ENCODE assay signal across 10 mouse cellular contexts in genomic region chr10:14734285-14734684, GRCm38 (mm10). TPM values are rescaled to one million over a fixed set of nuclear protein-coding genes. Genes with fewer than 3 reads are reported as not detected.
DNase-seq lines count a peak whose midpoint lies in the region; ATAC-seq lines count a peak whose summit lies in the region.
"Had no signal": no experiment of that assay in that cellular context is flagged by ENCODE, and none has a peak within 500 bp of the region (broad histone marks: within the 10 kb centered on the region; RNA-seq: fewer than 3 reads in every experiment).

No protein-coding gene starts in this region.

- 4% methylated on average over 2 of the region's 2 CpGs for WGBS in hindbrain, embryonic 14.5 days
- 12% methylated on average over 2 of the region's 2 CpGs for WGBS in hindbrain, embryonic 16.5 days
- WGBS in forebrain, embryonic 16.5 days, result 8% methylated on average over 2 of the region's 2 CpGs

- H3K27ac ChIP-seq in hindbrain, embryonic 14.5 days, result no peak overlapping the region
- H3K27ac ChIP-seq in hindbrain, embryonic 16.5 days (ENCODE audit: low read depth, low read length), result no peak overlapping the region
- no peak overlapping the region for H3K27ac ChIP-seq in forebrain, embryonic 16.5 days (ENCODE audit: low read length)
- H3K27ac ChIP-seq: embryonic facial prominence, embryonic 12.5 days had no signal

- H3K27me3 ChIP-seq in hindbrain, embryonic 14.5 days (ENCODE audit: control insufficient read depth, insufficient read depth, low read length), result no peaks in the 10 kb centered on the region
- H3K27me3 ChIP-seq in hindbrain, embryonic 16.5 days (replicated peaks; ENCODE audit: control insufficient read depth, insufficient read depth, low read length), result no peaks in the 10 kb centered on the region
- no peaks in the 10 kb centered on the region for H3K27me3 ChIP-seq in forebrain, embryonic 16.5 days (replicated peaks; ENCODE audit: control insufficient read depth, insufficient read depth, low read length)
- H3K27me3 ChIP-seq: embryonic facial prominence, embryonic 12.5 days had no signal

- intact Hi-C loops in left cerebral cortex, postnatal 4 days (cut with DNase I), result no loop called here

- no peaks in the 10 kb centered on the region for H3K9me3 ChIP-seq in hindbrain, embryonic 14.5 days (ENCODE audit: control insufficient read depth, low read length)
- no peaks in the 10 kb centered on the region for H3K9me3 ChIP-seq in hindbrain, embryonic 16.5 days (ENCODE audit: control insufficient read depth, low read length)
- no peaks in the 10 kb centered on the region for H3K9me3 ChIP-seq in forebrain, embryonic 16.5 days (ENCODE audit: control insufficient read depth, low read length)
- H3K9me3 ChIP-seq: embryonic facial prominence, embryonic 12.5 days had no signal

- H3K36me3 ChIP-seq in hindbrain, embryonic 14.5 days (replicated peaks; ENCODE audit: control insufficient read depth, insufficient read depth), result no peaks in the 10 kb centered on the region
- H3K36me3 ChIP-seq in hindbrain, embryonic 16.5 days (ENCODE audit: control insufficient read depth, insufficient read depth, low read length), result no peaks in the 10 kb centered on the region
- H3K36me3 ChIP-seq in forebrain, embryonic 16.5 days (ENCODE audit: control insufficient read depth, insufficient read depth), result no peaks in the 10 kb centered on the region
- H3K36me3 ChIP-seq: embryonic facial prominence, embryonic 12.5 days had no signal

- H3K4me2 ChIP-seq in hindbrain, embryonic 14.5 days (replicated peaks), result no peak overlapping the region
- no peak overlapping the region for H3K4me2 ChIP-seq in hindbrain, embryonic 16.5 days (ENCODE audit: low read length)
- H3K4me2 ChIP-seq in forebrain, embryonic 16.5 days (ENCODE audit: low read length), result no peak overlapping the region
- H3K4me2 ChIP-seq: embryonic facial prominence, embryonic 12.5 days had no signal

- no peak for ATAC-seq in hindbrain, embryonic 14.5 days (ENCODE audit: low FRiP score)
- no peak for ATAC-seq in hindbrain, embryonic 16.5 days
- ATAC-seq in forebrain, embryonic 16.5 days, result peak; percentile 67

- no peak overlapping the region for H3K9ac ChIP-seq in hindbrain, embryonic 14.5 days
- no peak overlapping the region for H3K9ac ChIP-seq in hindbrain, embryonic 16.5 days (ENCODE audit: low read depth, low read length)
- no peak overlapping the region for H3K9ac ChIP-seq in forebrain, embryonic 16.5 days (replicated peaks; ENCODE audit: low read depth, low read length)
- H3K9ac ChIP-seq: embryonic facial prominence, embryonic 12.5 days had no signal

- H3K4me1 ChIP-seq in hindbrain, embryonic 14.5 days (replicated peaks; ENCODE audit: control insufficient read depth, insufficient read depth, low read length), result no peaks in the 10 kb centered on the region
- H3K4me1 ChIP-seq in hindbrain, embryonic 16.5 days (ENCODE audit: control insufficient read depth, insufficient read depth, low read depth, low read length), result no peaks in the 10 kb centered on the region
- H3K4me1 ChIP-seq in forebrain, embryonic 16.5 days (replicated peaks; ENCODE audit: control insufficient read depth, insufficient read depth, low read length), result no peaks in the 10 kb centered on the region
- H3K4me1 ChIP-seq: embryonic facial prominence, embryonic 12.5 days had no signal

- H3K4me3 ChIP-seq in hindbrain, embryonic 14.5 days (replicated peaks; ENCODE audit: low read length), result no peak overlapping the region
- H3K4me3 ChIP-seq in hindbrain, embryonic 16.5 days (ENCODE audit: low read length), result no peak overlapping the region
- H3K4me3 ChIP-seq in forebrain, embryonic 16.5 days (replicated peaks; ENCODE audit: low read length), result no peak overlapping the region
- H3K4me3 ChIP-seq: embryonic facial prominence, embryonic 12.5 days had no signal

- DNase-seq in hindbrain, embryonic 14.5 days (ENCODE audit: low spot score), result peak; percentile 92
- DNase-seq in A20 (ENCODE audit: low read depth, low spot score), result peak; percentile 54
- peak; percentile 39 for DNase-seq in MEL-GATA-1-ER (ENCODE audit: extremely low read depth, low read depth)
- peak; percentile 10 for DNase-seq in left cerebral cortex, postnatal 4 days
- peak; percentile 50 for DNase-seq in telencephalon, adult 2 months (ENCODE audit: low read depth, low spot score)
- no peak for DNase-seq in thymus, postnatal 36 days

RNA-seq across cellular contexts. Expression of gene Gje1, which starts 16.3 kb away (rescaled TPM):
- polyA plus RNA-seq in hindbrain, embryonic 14.5 days (2014; fragmentation: Nextera tagmentation; extraction: Ambion mirVana), result not detected in 2 replicates
- not detected in 2 replicates for polyA plus RNA-seq in hindbrain, embryonic 16.5 days (2015; fragmentation: Nextera tagmentation; extraction: Ambion mirVana)
- not detected in 2 replicates for polyA plus RNA-seq in forebrain, embryonic 16.5 days (2015; fragmentation: Nextera tagmentation; extraction: Ambion mirVana)
- total RNA-seq in left cerebral cortex, postnatal 4 days (2021), result not detected
- total RNA-seq: left cerebral cortex, postnatal 10 days had no signal

RNA-seq across cellular contexts. Expression of gene Nmbr, which starts 28.9 kb away (rescaled TPM):
- 2.7 and 3.3 TPM in 2 replicates for polyA plus RNA-seq in hindbrain, embryonic 14.5 days (2014; fragmentation: Nextera tagmentation; extraction: Ambion mirVana)
- polyA plus RNA-seq in hindbrain, embryonic 16.5 days (2015; fragmentation: Nextera tagmentation; extraction: Ambion mirVana), result 2.5 and 3.0 TPM in 2 replicates
- polyA plus RNA-seq in forebrain, embryonic 16.5 days (2015; fragmentation: Nextera tagmentation; extraction: Ambion mirVana), result 1.3 and 1.8 TPM in 2 replicates
- total RNA-seq in left cerebral cortex, postnatal 4 days (2021), result 1 to 10 TPM; 4.8 to 5.9 TPM

RNA-seq across cellular contexts. Expression of gene Vta1, which starts 28.9 kb away (rescaled TPM):
- polyA plus RNA-seq in hindbrain, embryonic 14.5 days (2014; fragmentation: Nextera tagmentation; extraction: Ambion mirVana), result 204 and 210 TPM in 2 replicates
- polyA plus RNA-seq in hindbrain, embryonic 16.5 days (2015; fragmentation: Nextera tagmentation; extraction: Ambion mirVana), result 177 and 196 TPM in 2 replicates
- polyA plus RNA-seq in forebrain, embryonic 16.5 days (2015; fragmentation: Nextera tagmentation; extraction: Ambion mirVana), result 197 TPM in 2 replicates
- total RNA-seq in left cerebral cortex, postnatal 4 days (2021), result 10 to 100 TPM; 87.0 to 98.2 TPM

Comparison
In these comparisons a context has a peak if more than half of its experiments do, and no peak if none do; other contexts are left out.
1. DNase-seq: peak in hindbrain, embryonic 14.5 days (single experiment), A20 (single experiment), MEL-GATA-1-ER (single experiment), left cerebral cortex, postnatal 4 days (single experiment) and telencephalon, adult 2 months (single experiment); none in thymus, postnatal 36 days (0 of 2).